Mouse (Mus musculus) heart, adult 18-20 months (tissue): ENCODE results near the gene Sart1. TPM values are rescaled to one million over a fixed set of nuclear protein-coding genes. Genes with fewer than 3 reads are reported as not detected.
"Not testable (repeated sequence)": the region's sequence is repeated elsewhere in the genome, so short reads cannot be mapped to it uniquely, and the experiment has no call there.

Experiments
- DNase-seq, 2 experiments: peaks; one replicate each; pipeline ENCODE4 v3.0.0; 2021 to 2022; ENCODE audit warnings: mixed read lengths in 1 of 2
- total RNA-seq, 2 experiments: library from RNA; stranded (reverse); gene quantifications; 2 replicates each; pipeline ENCODE4 v1.2.3; 2021

Gene Sart1
- total RNA-seq, 2 experiments from 2014 or later = 47.8 to 48.1 TPM

DNA sequence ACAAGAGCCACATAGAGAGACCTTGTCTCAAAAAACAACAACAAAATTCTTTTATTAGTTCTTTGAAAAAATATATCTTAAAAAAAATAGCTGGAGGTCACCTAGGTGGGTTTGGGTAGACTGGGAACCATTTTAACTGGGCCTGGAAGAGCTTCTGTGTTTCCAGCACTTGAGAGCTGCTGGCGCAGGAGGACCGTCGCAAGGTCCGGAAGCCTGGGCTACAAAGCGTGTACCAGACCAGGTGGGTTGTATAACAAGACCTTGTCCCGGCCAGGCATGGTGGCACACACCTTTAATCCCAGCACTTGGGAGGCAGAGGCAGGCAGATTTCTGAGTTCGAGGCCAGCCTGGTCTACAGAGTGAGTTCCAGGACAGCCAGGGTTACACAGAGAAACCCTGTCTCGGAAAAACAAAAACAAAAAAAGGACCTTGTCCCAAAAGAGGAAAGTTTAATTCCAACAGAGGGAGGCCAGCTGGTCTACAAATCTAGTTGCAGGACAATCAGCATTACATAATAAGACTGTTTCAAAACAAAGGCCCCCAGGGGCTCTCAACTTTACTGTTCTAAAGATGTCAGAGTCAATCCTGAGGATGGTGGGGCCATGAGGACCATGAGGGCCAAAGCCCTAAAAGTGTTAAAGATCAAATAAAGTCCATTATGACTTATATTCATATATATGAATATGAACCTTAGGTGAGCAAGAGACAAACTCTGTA is 30.4 kb upstream of the Sart1 start:
- peak; percentile 60 to 66 for DNase-seq

DNA sequence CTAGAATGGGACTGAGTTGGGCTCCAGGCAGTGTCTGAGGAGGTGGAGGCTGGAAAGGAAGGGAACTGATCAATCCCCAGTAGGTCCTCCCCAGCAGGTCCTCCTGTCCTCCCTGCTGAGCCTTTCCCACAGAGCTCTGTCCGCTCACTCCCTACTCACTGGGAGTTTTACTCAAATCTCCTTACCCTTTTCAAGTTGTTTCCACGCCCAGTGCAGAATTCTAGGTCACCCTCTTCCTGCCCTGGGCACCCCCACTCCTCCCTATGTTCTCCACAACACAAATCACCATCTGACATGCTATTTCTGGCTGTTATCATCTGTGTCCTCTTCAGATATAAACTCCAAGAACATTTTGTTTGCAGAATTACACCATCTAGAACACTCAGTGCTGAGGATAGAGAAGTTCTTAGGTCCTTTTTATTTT is 26.0 kb upstream of the Sart1 start:
- DNase-seq = peak; percentile 82 to 92

DNA sequence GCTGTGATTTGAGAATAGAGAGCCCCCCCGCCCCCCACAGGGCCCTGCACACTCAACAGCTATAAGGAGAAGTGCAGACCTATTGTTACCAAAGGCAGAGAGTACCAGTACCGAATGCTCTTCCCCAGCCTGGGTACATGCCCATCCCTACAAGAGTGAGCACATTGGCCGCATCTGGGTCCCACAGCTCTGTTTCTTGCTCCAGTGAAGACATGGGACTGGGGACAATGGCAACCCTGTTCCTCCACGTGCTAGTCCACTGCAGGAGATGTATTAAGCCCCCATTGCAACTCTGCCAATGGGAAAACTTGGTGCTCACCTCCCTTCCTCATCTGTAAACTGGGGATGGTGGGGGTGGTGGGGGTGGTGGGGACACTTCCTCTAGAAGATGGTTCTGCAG is 25.3 kb upstream of the Sart1 start:
- DNase-seq = no peak

DNA sequence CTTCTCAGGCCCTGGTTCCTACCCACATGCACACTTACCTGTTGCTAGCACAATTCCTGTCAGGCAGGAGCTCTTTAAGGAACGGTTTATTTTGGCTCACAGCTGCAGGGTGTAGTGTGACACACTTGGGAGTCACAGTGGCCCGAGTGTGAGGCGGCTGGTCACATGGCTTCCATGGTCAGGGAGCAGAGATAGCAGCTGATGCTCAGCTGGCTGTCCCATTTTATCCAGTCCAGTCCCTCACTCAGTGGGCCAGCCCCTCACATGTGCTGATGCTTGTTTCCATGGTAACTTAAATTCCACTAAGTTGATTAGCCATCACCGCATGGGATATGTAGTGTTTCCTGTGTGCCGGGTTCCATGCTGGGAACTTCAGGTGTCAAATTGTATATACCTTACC is 23.5 kb upstream of the Sart1 start:
- DNase-seq = peak in 1 of 2 experiments; percentile 76

DNA sequence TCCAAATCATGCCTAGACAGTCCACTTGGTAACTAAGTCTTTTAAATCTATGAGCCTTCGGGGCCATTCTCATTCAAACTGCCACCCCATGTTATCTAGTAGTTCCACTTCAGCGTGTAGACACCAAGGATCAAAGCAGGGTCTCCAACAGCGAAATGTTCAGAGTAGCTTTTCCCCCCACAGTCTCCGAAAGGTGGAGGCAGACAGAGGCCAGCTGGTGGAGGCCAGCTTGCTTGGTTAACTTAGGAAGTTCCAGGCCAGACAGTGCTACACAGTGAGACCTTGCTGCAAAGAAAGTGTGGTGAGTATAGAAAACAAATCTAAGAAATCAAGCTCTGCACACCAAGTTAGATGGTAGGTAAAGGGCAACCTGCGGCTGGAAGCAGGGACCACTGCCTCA is 22.1 kb upstream of the Sart1 start:
- no peak for DNase-seq

DNA sequence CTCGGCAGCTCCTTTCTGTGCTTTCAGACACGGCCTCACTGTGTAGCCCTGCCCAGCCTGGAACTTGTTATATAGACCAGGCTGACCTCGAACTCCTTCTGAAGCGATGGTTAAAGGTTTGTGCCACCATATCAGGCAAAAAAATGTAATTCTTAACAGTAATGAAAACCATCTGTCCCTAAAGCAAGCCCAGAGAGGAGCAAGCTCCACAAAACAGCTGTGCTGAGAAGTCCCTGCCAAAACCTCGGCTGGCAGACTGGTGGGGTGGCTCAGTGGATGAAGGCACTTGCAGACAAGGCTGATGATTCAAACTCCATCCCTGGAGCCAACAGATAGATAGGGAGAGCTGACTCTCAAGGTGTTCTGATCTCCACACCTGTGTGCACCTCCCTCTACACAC is 20.6 kb upstream of the Sart1 start:
- peak; percentile 71 to 76 for DNase-seq

DNA sequence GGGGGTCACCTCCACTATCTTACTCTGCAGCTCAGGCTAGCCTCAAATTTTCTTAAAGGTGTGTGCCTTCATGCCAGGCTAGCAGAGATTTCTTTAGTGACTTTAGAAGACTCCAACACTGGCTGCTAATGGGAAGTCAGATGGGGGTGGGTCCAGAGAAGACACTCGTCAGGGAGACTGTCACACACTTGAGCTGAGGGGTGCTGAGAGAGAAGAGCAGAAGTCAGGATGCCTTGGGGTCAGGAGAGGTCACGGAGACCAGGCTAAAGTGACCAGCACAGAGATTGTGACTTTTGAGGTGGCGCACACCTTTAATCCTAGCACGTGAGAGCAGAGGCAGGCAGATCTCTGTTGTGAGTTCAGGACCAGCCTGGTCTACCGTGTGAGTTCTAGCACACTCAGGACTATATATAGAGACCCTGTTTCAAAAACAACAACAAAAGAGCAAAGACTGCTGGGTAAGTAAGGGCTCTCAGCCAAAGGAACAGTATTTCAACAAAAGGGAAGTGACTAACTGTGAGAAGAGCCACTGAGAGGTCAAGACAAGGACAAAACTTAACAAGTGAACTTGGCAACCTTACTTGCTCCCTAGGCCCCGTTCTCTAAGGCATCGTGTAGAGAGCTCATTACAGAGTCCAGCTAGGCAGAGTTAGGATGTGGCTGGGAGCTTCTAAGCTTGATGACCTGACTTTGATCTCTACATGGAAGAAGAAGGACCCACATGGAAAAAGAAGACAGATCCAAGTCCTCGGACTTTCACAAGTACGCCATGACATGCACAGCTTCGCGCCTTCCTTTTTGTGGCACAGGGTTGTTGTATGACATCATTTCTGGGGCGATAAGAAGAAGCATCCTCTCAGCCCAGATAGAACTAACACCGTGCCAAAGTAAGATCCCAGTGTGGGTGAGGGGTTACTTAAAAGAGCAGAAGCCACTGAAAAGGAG is 19.8 kb upstream of the Sart1 start:
- peak; percentile 84 to 86 for DNase-seq

DNA sequence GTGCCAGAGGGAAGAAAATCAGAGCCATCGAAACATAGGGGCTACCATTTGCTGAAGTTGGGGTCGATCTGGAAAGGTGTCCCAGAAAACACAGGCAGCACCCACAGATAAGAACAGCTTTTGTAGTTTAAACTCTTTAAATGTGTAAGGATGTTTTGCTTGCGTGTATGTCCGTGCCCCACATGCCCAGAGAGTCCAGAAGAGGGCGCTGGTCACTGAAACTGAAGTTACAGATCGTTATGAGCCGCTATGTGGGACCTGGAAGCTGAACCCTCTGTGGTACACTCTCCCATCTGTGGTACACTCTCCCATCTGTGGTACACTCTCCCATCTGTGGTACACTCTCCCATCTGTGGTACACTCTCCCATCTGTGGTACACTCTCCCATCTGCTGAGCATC is 18.6 kb upstream of the Sart1 start:
- peak; percentile 70 to 81 for DNase-seq

DNA sequence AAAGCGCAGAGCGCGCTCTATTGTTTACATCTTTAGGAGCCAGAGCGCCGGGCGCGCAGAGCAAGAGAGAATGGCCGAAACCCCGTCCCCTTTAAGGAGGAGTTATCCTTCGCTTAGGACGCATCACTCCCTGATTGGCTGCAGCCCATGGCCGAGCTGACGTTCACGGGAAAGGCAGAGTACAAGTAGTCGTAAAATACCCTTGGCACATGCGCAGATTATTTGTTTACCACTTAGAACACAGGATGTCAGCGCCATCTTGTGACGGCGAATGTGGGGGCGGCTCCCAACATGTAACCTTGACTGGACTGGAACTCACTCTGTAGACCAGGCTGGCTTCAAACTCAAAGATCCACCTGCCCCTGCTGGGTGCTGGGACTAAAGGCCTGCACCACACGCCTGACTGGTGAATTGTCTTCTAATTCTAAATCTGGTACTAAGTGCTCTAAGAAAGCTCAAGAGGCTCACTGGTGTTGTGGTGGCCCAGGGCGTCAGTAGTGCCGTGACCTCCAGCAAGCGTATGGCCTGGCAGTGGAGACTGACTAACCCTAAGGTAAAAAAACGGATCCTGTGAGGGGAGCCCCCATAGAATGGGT is 18.1 kb upstream of the Sart1 start:
- peak; percentile 65 to 74 for DNase-seq

DNA sequence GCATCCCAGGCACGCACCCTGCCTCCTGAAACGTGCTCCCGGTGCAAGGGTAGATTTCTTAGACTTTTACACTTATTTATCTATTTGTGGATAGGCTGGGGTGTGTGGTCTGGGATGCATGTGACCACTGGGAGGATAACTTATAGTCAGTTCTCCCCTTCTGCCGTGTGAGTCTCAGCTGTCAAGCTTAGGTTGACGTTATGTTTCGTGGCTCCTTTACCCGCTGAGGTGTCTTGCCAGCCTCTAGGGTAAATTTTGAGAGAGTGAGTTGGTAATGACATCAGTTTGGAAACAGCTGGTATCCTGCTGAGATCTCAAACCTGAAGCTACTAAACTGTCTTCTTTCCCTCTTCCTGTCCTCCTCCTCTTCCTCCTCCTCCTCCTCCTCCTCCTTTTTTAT is 17.4 kb upstream of the Sart1 start:
- DNase-seq = no peak

DNA sequence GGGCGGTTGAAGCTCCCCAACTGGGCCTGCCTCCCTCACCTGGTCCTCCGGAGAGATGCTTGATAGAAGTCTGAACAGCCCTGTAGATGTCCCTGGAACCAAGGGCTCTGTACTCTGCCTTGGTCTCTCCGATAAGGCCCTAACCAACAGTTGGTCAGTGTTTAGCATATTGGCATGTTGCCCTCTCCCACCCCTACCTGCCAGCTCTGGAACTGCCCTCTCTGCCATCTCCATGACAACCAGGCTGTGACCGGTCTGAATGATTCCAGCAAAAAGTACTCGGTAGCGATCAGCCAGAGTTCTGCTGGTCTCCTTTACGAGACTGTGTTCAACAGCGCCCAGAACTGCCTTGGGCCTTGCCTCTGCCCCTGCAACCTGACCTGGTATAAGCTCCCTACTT is 13.8 kb upstream of the Sart1 start, which contains the start of gene Tsga10ip:
Tsga10ip (minus strand) TSS at position 234 of the 400 bp plus-strand sequence.
- DNase-seq = no peak

DNA sequence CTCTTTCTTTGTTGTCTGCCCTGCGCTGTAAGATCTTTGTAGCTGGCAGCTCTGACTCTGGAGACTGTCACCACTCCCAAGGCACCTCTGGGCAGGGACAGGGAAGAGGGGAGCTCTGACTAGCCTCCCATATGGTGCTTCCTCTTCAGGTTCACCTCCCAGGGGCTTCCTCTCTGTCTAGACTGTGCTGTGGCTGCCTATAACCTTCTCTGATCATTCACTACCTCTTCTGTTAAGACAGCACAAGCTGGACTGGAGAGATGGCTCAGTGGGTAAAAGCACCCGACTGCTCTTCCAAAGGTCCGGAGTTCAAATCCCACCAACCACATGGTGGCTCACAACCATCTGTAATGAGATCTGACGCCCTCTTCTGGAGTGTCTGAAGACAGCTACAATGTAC is 12.6 kb upstream of the Sart1 start:
- not testable (repeated sequence) for DNase-seq

DNA sequence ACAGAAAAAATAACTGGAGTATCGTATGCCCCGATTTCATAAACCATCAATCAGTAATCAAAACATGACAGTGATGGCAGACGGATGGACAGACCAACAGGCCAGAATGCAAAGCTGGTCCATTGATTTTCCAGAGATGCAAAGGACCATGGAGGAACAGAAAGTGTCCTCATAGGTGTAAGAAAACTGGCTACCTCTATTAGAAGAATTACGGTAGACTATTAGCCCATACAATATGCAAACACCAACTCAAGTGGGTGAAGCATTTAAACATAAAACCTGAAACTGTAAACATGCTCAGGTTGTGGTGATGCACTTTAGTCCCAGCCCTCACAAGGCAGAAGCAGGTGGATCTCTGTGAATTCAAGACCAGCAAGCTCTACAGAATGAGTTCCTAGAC is 6.9 kb upstream of the Sart1 start:
- no peak for DNase-seq

DNA sequence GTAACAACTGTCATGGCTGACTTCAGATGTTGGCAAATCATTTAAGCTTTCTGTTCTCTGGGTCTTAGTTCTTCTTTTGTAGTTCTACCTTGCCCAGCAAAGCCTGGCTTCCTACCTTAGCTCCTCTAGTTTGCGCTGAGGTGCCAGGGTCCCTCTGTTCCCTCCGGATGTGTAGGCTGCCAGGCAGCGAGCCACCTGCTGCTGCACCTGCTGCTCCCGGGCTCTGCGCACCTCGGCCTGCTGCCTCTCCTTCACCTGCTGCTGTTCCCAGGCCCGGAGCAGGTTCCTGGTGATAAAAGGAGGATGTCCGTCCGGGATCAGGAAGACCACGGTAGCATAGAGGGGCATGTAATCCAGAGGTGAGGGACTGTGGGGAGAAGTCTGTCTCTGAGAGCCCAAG is 5.7 kb upstream of the Sart1 start:
- no peak for DNase-seq

DNA sequence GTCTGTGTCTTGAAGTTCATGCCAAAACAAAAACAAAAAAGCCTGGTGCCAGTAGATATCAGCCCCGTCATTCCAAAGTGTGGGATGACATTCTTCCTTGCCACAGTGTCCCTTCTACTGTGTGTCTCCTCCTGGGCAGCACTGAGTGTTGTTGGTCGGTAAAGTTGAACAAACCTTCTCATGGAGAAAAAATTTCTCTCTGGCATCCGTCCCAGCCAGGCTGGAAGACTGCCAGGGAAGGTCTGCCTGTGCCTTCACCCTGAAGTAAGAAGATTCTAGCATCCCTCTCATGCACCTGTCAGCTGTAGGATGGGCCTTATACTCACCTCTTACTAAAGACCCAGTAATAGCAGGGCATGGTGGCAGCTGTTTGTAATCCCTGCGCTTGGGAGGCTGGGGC is 4.4 kb upstream of the Sart1 start:
- DNase-seq = peak; percentile 41 to 79

DNA sequence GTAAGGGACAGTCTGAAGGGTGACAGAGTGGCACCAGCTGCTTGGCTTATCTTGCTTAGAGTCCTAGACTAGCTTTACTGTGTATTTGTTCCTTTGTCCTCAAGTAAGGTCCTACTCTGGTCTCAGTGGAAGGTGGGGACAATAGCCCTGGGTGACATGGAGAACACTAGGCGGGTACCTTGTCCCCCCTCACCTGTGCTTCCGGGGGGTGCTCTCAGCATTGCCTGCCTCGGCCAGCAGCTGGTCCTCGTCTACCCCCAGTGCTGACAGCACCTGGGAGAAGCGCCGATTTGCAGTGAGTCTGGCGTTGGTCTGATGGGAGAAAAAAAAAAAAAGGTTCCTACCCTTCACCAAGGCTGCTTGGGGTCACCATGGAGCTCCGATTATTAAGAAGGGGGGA is 1.9 kb upstream of the Sart1 start:
- DNase-seq = no peak

DNA sequence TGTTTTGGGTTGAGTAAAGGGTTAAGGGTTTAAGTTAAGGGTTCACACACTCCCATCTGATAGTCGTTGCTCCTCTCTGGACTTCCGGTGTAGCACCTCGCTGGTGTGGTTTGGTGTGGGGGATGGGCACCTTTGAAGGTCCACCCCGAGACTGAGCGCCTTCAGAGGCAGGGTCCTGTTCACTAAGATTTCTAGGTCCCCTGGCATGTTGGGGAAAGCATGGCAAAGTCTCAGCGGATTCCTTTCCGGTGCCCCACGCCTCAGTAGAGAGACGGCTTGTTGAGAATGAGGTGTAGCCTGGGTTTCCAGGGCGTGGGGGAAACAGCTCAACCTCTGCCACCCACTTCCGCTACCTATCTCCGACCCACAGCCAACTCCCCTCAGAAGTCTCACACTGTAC is 1.1 kb upstream of the Sart1 start:
- peak; percentile 45 to 52 for DNase-seq

DNA sequence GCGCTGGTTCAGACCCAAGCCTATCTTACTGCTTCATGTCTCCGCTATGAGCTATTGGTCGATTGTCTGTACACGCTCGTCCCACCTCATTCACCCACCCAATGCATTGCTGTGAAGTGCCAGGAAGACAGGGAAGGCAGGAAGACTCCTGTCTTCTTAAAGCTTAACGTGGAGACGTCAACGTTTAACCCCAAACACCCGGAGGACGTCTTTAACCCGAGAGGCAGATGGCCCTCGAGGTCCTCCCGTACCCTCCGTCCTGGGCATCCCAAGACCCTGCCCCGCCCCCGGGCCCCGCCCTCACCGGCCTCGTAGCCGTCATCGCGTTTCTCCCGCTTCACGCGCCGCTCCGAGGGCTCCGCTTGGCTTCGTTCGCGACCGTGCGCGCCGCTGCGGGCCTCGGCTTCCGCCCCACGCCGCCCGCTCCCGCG is 477 bp downstream of the Sart1 start:
- DNase-seq = no peak

DNA sequence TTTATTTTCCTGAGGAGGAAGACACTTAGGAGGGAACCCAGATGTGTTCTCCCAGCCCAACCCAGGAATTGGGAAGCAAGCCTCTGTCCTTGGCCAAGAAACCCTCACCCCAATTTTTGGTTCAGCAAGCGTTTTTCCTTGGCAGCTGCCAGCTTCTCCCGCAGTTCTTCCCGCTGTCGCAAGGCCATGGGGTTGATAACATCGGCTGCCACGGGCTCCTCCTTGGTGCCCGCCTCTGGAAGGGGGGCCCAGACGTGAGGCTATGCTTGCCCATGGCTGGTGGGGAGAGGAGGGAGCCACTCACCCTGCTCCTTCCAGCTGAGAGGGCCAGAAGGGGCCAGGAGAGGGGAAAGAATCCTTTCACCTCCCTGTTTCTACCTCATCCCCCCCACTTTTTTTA is 3.8 kb downstream of the Sart1 start:
- DNase-seq = no peak

DNA sequence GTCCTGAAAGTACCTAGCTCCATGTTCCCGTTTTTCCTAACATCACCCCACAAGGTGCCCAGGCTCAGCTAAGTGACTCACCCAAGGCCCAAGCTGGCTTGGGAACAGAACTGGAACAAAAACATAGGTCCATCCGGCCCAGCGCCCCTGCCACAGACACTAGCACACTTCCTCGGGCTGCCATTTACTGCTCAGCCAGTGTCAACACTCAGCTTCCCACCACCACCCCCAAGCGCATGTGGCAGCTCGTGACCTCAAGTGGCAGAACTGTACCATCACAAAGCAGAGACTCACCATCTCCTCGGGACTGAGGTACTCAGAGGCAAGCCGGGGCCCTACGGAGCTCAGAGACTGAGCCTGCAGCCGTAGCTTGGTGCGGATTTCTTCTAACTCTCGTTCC is 5.2 kb downstream of the Sart1 start:
- no peak for DNase-seq

DNA sequence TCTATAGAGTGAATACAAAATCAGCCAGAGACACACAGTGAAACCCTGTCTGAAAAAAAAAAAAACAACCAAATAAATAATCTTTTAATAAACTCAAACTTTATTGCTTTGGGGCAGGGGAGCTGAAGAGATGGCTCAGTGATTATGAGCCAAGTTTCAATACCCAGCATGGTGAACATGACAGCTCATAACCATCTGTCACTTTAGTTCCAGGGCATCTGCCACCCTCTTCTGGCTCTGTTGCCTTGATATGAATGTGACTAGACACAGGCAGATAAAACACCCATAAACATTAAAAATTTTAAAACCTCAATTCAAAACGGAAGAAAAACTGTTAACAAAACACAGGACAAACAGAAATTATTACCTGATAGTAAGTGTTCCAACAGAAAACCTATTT is 11.1 kb downstream of the Sart1 start:
- no peak for DNase-seq

DNA sequence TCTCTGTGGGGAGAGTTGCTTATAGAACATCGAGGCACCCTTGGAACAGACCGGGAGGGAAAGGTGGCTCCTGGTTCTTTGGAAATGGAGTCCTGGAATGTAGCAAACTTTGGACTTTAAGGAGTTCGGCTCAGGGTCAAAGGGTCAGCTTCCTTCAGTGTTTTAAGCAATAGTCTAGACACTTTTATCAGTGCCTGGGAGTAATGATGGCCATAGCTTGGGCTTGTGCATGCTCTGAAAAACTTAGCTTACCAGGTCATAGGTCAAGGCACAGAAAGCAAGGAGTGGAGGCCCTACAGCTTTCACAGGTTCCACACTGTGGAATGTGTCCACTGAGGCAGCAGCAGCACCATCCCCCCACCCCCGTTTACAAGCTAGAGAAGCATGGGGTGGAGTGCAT is 13.8 kb downstream of the Sart1 start:
- no peak for DNase-seq

DNA sequence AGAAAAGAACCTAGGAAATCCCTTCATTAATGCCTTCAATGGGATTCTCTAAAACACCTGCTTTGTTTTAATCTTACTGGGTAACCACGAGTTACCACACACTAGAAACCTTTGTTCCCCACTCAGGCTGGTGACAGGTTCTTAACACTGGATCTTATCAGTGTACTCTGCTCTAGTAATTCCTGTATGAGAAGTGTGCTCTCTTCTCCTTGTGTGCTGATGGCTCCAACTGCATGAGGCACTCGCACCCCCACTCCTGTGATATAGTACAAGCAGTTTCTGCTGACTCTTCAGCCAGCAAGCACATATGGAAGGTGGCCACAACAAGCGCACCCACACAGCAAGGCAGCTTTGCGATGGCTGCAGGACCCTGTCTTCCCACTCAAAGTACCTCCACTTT is 14.3 kb downstream of the Sart1 start:
- no peak for DNase-seq
